Mouse (Mus musculus) bone marrow, adult 2 months (tissue): ENCODE data around the gene Ctsd.

Source experiments
- CTCF ChIP-seq: fragments of 200-500 bp; IDR thresholded peaks from 2 replicates; pipeline ENCODE4 v1.5.1; 2011; ENCODE audit warnings: low read length, control low read depth; ENCODE audit not compliant: control insufficient read depth, insufficient read depth
- POLR2A ChIP-seq: fragments of 200-500 bp; IDR thresholded peaks from 2 replicates; pipeline ENCODE4 v1.6.1; 2011; ENCODE audit warnings: low read depth, mild to moderate bottlenecking, control low read depth, low read length, borderline replicate concordance; ENCODE audit not compliant: control insufficient read depth

DNA sequence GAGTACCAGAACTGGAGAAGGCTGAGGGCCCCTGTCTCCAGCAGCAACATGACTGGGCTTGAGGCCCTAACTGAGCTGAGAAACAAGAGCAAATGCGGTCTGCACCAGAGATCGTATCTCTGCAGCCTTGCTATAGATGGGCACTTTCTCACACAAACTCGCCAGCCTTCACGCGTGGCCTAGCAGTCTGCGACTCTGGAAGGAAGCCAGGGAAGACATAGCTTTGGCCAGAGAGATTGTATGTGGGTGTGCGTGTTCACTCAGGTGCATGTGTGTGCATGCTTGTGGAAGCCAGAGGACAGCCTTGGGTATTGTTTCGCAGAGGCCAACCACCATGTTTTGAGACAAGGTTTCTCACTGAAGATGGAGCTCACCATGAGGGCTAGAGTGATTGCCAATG, 20.8 kb upstream of the Ctsd start:
- TF ChIP-seq CTCF (no peak), POLR2A (no peak)
